Mouse (Mus musculus) C2C12 (cell line): ENCODE results near the gene Xylt1.

Source experiments
- CEBPB ChIP-seq: IDR thresholded peaks from one replicate; pipeline ENCODE4 v1.6.1; 2011; ENCODE audit warnings: low read depth, mild to moderate bottlenecking, control low read depth, moderate library complexity
- CTCF ChIP-seq: IDR thresholded peaks from one replicate; pipeline ENCODE4 v1.5.1; 2011; ENCODE audit not compliant: control insufficient read depth, insufficient read depth, insufficient read length
- FOSL1 ChIP-seq: IDR thresholded peaks from one replicate; pipeline ENCODE4 v1.8.0; 2011; ENCODE audit warnings: mild to moderate bottlenecking, low read length; ENCODE audit not compliant: poor library complexity, insufficient read depth, severe bottlenecking
- MAX ChIP-seq: IDR thresholded peaks from one replicate; pipeline ENCODE4 v1.6.1; 2011; ENCODE audit warnings: mild to moderate bottlenecking, control low read depth
- MYOD1 ChIP-seq: IDR thresholded peaks from one replicate; pipeline ENCODE4 v1.6.1; 2011; ENCODE audit warnings: low read depth; ENCODE audit not compliant: control insufficient read depth, insufficient read length
- MYOG ChIP-seq: IDR thresholded peaks from one replicate; pipeline ENCODE4 v1.6.1; 2011; ENCODE audit not compliant: control insufficient read depth, insufficient read length; ENCODE audit errors: extremely low read depth
- USF1 ChIP-seq: IDR thresholded peaks from one replicate; pipeline ENCODE4 v1.6.1; 2011; ENCODE audit warnings: low read depth, mild to moderate bottlenecking, control low read depth, moderate library complexity

DNA sequence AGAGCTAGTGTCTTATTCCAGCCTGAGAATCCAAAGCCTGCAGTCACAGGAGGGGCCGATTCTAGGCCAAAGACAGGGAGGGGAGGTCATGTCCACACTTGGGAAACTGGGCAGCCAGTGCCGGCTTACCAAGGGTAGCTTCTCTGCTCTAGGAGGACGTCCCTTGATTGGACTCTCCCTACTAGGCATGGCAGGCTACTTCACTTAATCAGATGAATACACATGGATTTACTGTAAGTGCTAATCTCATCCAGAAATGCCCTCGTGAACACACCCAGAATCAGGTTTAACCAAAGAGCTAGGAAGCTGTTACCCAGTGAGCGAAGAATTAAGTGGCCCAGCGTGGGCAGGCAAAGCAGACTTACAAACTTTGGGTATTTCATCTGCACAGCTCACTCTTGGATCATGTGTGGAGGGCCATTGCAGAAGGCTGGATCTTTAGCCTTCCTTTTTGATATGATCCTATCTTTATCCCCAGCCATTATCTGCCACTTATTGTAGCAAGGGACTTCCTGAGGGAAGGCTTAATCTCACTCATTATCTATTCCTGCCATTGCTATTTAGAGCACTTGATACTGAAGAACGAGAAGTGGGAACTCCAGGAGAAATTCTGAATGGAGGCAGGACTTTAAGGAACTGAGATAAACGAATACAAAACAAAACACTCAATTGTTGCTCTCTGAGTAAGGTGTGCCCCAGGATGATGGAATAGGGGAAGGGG, 28.6 kb downstream of the Xylt1 start:
- TF ChIP-seq USF1 (no peak), CTCF (no peak), CEBPB (no peak), MYOG (no peak), MAX (no peak), MYOD1 (no peak), FOSL1 (no peak)
